Mouse (Mus musculus): Measurements from ENCODE around the gene Adgra1. TPM values are rescaled to one million over a fixed set of nuclear protein-coding genes. Genes with fewer than 3 reads are reported as not detected.

Adgra1 gene
- total and polyA plus RNA-seq, 2 experiments from 2014 or later, result 17.1 to 39.3 TPM

- H3K27ac ChIP-seq (ENCODE audit: low read depth, low read length), result peak overlapping the region; percentile 54
- no peak overlapping the region for H3K9ac ChIP-seq
- no peak for TF ChIP-seq CTCF (IDR thresholded peaks at IDR 0.05; ENCODE audit: low read depth)
- 16% methylated on average over 8 of the region's 8 CpGs for WGBS
- H3K4me3 ChIP-seq (ENCODE audit: low read depth, low read length), result no peak overlapping the region
- peak; percentile 71 for DNase-seq
- peaks cover 12% of the 10 kb centered on the region; the same call in 1 of the 2 replicates for H3K4me1 ChIP-seq (ENCODE audit: insufficient read depth)
- no peaks in the 10 kb centered on the region for H3K36me3 ChIP-seq (ENCODE audit: insufficient read depth)
- no peaks in the 10 kb centered on the region for H3K27me3 ChIP-seq (ENCODE audit: insufficient read depth, low read length)
- no peaks in the 10 kb centered on the region for H3K9me3 ChIP-seq (ENCODE audit: low read length)
- H3K4me2 ChIP-seq (ENCODE audit: low read depth), result no peak overlapping the region
- ATAC-seq, result peak; percentile 94
These were observed 27.8 kb upstream of the Adgra1 start for GRCm38 (mm10) chr7:139806175-139806601.

GRCm38 (mm10) chr7:139810036-139810435 lies 23.9 kb upstream of the Adgra1 start:
- Histone ChIP-seq H3K4me3 (ENCODE audit: low read depth, low read length) (no peak overlapping the region), H3K9me3 (ENCODE audit: low read length) (no peaks in the 10 kb centered on the region), H3K9ac (no peak overlapping the region), H3K27ac (ENCODE audit: low read depth, low read length) (no peak overlapping the region), H3K27me3 (ENCODE audit: insufficient read depth, low read length) (no peaks in the 10 kb centered on the region; the same call in 1 of the 2 replicates), H3K4me2 (ENCODE audit: low read depth) (no peak overlapping the region), H3K36me3 (ENCODE audit: insufficient read depth) (no peaks in the 10 kb centered on the region), H3K4me1 (ENCODE audit: insufficient read depth) (peaks cover 12% of the 10 kb centered on the region; the same call in 1 of the 2 replicates)
- ATAC-seq (no peak), DNase-seq (no peak)
- 86% methylated on average over 6 of the region's 6 CpGs for WGBS
- no peak for TF ChIP-seq CTCF (IDR thresholded peaks at IDR 0.05; ENCODE audit: low read depth)

GRCm38 (mm10) chr7:139811706-139812105 lies 22.3 kb upstream of the Adgra1 start:
- H3K36me3 ChIP-seq (ENCODE audit: insufficient read depth), result no peaks in the 10 kb centered on the region
- H3K9me3 ChIP-seq (ENCODE audit: low read length), result no peaks in the 10 kb centered on the region
- H3K4me1 ChIP-seq (ENCODE audit: insufficient read depth), result peaks cover 2% of the 10 kb centered on the region; the same call in 1 of the 2 replicates
- no peak for ATAC-seq
- H3K27me3 ChIP-seq (ENCODE audit: insufficient read depth, low read length), result no peaks in the 10 kb centered on the region; the same call in 1 of the 2 replicates
- H3K4me2 ChIP-seq (ENCODE audit: low read depth), result no peak overlapping the region
- DNase-seq, result no peak
- H3K27ac ChIP-seq (ENCODE audit: low read depth, low read length), result no peak overlapping the region
- H3K9ac ChIP-seq, result no peak overlapping the region
- TF ChIP-seq CTCF (IDR thresholded peaks at IDR 0.05; ENCODE audit: low read depth), result no peak
- no peak overlapping the region for H3K4me3 ChIP-seq (ENCODE audit: low read depth, low read length)
- WGBS, result 88% methylated on average over 7 of the region's 7 CpGs

GRCm38 (mm10) chr7:139813577-139814207 lies 20.3 kb upstream of the Adgra1 start:
- no peaks in the 10 kb centered on the region; the same call in 1 of the 2 replicates for H3K27me3 ChIP-seq (ENCODE audit: insufficient read depth, low read length)
- WGBS, result 88% methylated on average over 6 of the region's 6 CpGs
- ATAC-seq (no peak), DNase-seq (no peak)
- H3K9ac ChIP-seq, result no peak overlapping the region
- no peak for TF ChIP-seq CTCF (IDR thresholded peaks at IDR 0.05; ENCODE audit: low read depth)
- no peak overlapping the region for H3K4me3 ChIP-seq (ENCODE audit: low read depth, low read length)
- H3K4me1 ChIP-seq (ENCODE audit: insufficient read depth), result no peaks in the 10 kb centered on the region
- no peak overlapping the region for H3K27ac ChIP-seq (ENCODE audit: low read depth, low read length)
- no peaks in the 10 kb centered on the region for H3K36me3 ChIP-seq (ENCODE audit: insufficient read depth)
- no peaks in the 10 kb centered on the region for H3K9me3 ChIP-seq (ENCODE audit: low read length)
- H3K4me2 ChIP-seq (ENCODE audit: low read depth), result no peak overlapping the region

GRCm38 (mm10) chr7:139822301-139823010 lies 11.5 kb upstream of the Adgra1 start:
- WGBS, result 83% methylated on average over 12 of the region's 12 CpGs
- no peak for ATAC-seq

GRCm38 (mm10) chr7:139827687-139828086 lies 6.3 kb upstream of the Adgra1 start:
- WGBS, result 10% methylated on average over 9 of the region's 9 CpGs
- no peak for TF ChIP-seq CTCF (IDR thresholded peaks at IDR 0.05; ENCODE audit: low read depth)

More at GRCm38 (mm10) chr7:139822301-139823010, 11.5 kb upstream of the Adgra1 start:
- Histone ChIP-seq H3K4me3 (ENCODE audit: low read depth, low read length) (no peak overlapping the region), H3K9ac (no peak overlapping the region), H3K4me1 (ENCODE audit: insufficient read depth) (no peaks in the 10 kb centered on the region), H3K27me3 (ENCODE audit: insufficient read depth, low read length) (no peaks in the 10 kb centered on the region), H3K4me2 (ENCODE audit: low read depth) (no peak overlapping the region), H3K9me3 (ENCODE audit: low read length) (no peaks in the 10 kb centered on the region), H3K36me3 (ENCODE audit: insufficient read depth) (no peaks in the 10 kb centered on the region), H3K27ac (ENCODE audit: low read depth, low read length) (no peak overlapping the region)
- no peak for DNase-seq
- TF ChIP-seq CTCF (IDR thresholded peaks at IDR 0.05; ENCODE audit: low read depth), result no peak

GRCm38 (mm10) chr7:139833532-139833931 lies 442 bp upstream of the Adgra1 start:
- WGBS, result 26% methylated on average over 5 of the region's 5 CpGs
- Histone ChIP-seq H3K36me3 (ENCODE audit: insufficient read depth) (no peaks in the 10 kb centered on the region), H3K4me1 (ENCODE audit: insufficient read depth) (peaks cover 16% of the 10 kb centered on the region; the same call in 1 of the 2 replicates), H3K9ac (peak overlapping the region; percentile 48), H3K27ac (ENCODE audit: low read depth, low read length) (peak overlapping the region; percentile 79), H3K4me2 (ENCODE audit: low read depth) (peak overlapping the region; percentile 67), H3K4me3 (ENCODE audit: low read depth, low read length) (peak overlapping the region; percentile 40), H3K9me3 (ENCODE audit: low read length) (no peaks in the 10 kb centered on the region), H3K27me3 (ENCODE audit: insufficient read depth, low read length) (no peaks in the 10 kb centered on the region)
- TF ChIP-seq CTCF (IDR thresholded peaks at IDR 0.05; ENCODE audit: low read depth), result no peak
- ATAC-seq (no peak), DNase-seq (no peak)

More at GRCm38 (mm10) chr7:139827687-139828086, 6.3 kb upstream of the Adgra1 start:
- no peak overlapping the region for H3K9ac ChIP-seq
- H3K27me3 ChIP-seq (ENCODE audit: insufficient read depth, low read length), result no peaks in the 10 kb centered on the region
- ATAC-seq (no peak), DNase-seq (no peak)
- no peak overlapping the region for H3K4me2 ChIP-seq (ENCODE audit: low read depth)
- no peak overlapping the region for H3K4me3 ChIP-seq (ENCODE audit: low read depth, low read length)
- no peaks in the 10 kb centered on the region for H3K9me3 ChIP-seq (ENCODE audit: low read length)
- H3K36me3 ChIP-seq (ENCODE audit: insufficient read depth), result no peaks in the 10 kb centered on the region
- 0 out of 2 replicates have a peak, but pooled peaks cover 4% of the 10 kb centered on the region for H3K4me1 ChIP-seq (ENCODE audit: insufficient read depth)
- no peak overlapping the region for H3K27ac ChIP-seq (ENCODE audit: low read depth, low read length)
